In the genomic region with DNA sequence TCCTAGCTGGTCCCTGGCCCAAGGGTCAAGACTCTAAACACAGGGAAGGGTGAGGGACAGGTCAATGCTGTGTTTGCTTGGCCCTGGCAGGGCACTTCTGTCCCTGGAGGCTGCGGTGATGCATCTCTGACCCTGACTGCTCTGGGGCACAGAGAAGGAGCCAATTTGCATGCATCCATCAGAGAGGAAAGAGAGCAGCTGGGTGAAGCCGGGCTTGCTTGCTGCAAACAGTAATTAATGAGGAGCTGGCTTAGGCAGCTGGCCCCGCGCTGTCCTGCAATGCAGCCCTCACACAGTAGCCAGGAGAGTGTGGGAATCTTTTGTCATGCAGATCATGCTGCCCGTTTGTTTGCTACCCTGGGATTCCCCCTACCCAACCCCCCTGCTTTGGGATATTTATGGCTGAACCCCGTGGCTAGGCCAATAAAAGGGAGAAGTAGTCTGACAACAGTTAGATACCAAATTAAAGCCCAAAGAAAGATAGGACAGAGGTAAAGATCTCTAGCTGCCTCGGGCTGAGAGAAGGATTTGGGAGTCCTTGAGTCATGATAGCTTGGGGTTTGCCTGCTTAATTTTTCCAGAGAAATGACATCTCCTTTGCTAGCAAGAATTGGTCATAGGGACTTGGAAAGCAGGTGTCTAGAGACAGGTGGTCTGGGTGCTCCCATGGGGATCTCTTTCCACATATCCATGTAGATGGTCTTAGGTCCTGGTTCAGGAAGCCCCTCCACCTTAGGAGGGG, we compare ENCODE assay signal across 9 mouse cellular contexts. TPM values are rescaled to one million over a fixed set of nuclear protein-coding genes. Genes with fewer than 3 reads are reported as not detected.
DNase-seq lines count a peak whose midpoint lies in the region; ATAC-seq and TF ChIP-seq lines count a peak whose summit lies in the region.
"Had no signal": no experiment of that assay in that cellular context is flagged by ENCODE, and none has a peak within 500 bp of the region (broad histone marks: within the 10 kb centered on the region; RNA-seq: fewer than 3 reads in every experiment).

No protein-coding gene starts in this region.

- no peak overlapping the region for H3K4me2 ChIP-seq in hindbrain, embryonic 11.5 days (replicated peaks; ENCODE audit: low read depth, low read length)
- H3K4me2 ChIP-seq in neural tube, embryonic 12.5 days (replicated peaks): peak overlapping the region; percentile 30

- intact Hi-C loops in gastrocnemius, adult 2 months (cut with DNase I): no loop called here

- 2% methylated on average over 7 of the region's 7 CpGs for WGBS in hindbrain, embryonic 11.5 days
- WGBS in neural tube, embryonic 12.5 days: 2% methylated on average over 7 of the region's 7 CpGs

- peak; percentile 94 for ATAC-seq in hindbrain, embryonic 11.5 days (ENCODE audit: low FRiP score)
- peak; percentile 95 for ATAC-seq in neural tube, embryonic 12.5 days (ENCODE audit: low FRiP score, low read depth)

- DNase-seq in gastrocnemius, adult 2 months: no peak
- no peak for DNase-seq in gastrocnemius, postnatal 25 days
- DNase-seq in brain, embryonic 18.5 days (ENCODE audit: low read depth, low spot score): peak; percentile 30
- peak; percentile 79 for DNase-seq in hindbrain, embryonic 11.5 days (ENCODE audit: low spot score)
- DNase-seq in lung, postnatal 14 days: no peak
- no peak for DNase-seq in cerebellum, adult 9-11 months
- DNase-seq in urinary bladder, postnatal 25 days (ENCODE audit: low spot score): no peak
- DNase-seq: lung, postnatal 36 days had no signal

- H3K36me3 ChIP-seq in hindbrain, embryonic 11.5 days (ENCODE audit: control insufficient read depth, insufficient read depth, low read length): no peaks in the 10 kb centered on the region
- peaks cover 35% of the 10 kb centered on the region for H3K36me3 ChIP-seq in neural tube, embryonic 12.5 days

- H3K9ac ChIP-seq in hindbrain, embryonic 11.5 days (ENCODE audit: low read depth, low read length): no peak overlapping the region
- no peak overlapping the region for H3K9ac ChIP-seq in neural tube, embryonic 12.5 days

- peaks cover 12% of the 10 kb centered on the region for H3K4me1 ChIP-seq in hindbrain, embryonic 11.5 days (replicated peaks; ENCODE audit: control insufficient read depth, insufficient read depth, low read length)
- peaks cover 22% of the 10 kb centered on the region for H3K4me1 ChIP-seq in neural tube, embryonic 12.5 days

- no peak overlapping the region for H3K4me3 ChIP-seq in gastrocnemius, adult 2 months
- H3K4me3 ChIP-seq in hindbrain, embryonic 11.5 days (ENCODE audit: low read depth, low read length): no peak overlapping the region
- no peak overlapping the region for H3K4me3 ChIP-seq in neural tube, embryonic 12.5 days

- peak overlapping the region; percentile 63 for H3K27ac ChIP-seq in gastrocnemius, adult 2 months
- H3K27ac ChIP-seq in hindbrain, embryonic 11.5 days (ENCODE audit: low read depth, low read length): peak overlapping the region; percentile 73
- H3K27ac ChIP-seq in neural tube, embryonic 12.5 days: peak overlapping the region; percentile 67

- H3K27me3 ChIP-seq in hindbrain, embryonic 11.5 days (ENCODE audit: control insufficient read depth, insufficient read depth, low read length): no peaks in the 10 kb centered on the region
- H3K27me3 ChIP-seq in neural tube, embryonic 12.5 days (replicated peaks): no peaks in the 10 kb centered on the region

- H3K9me3 ChIP-seq in hindbrain, embryonic 11.5 days (ENCODE audit: control insufficient read depth, low read length): no peaks in the 10 kb centered on the region
- no peaks in the 10 kb centered on the region for H3K9me3 ChIP-seq in neural tube, embryonic 12.5 days

- no peak for TF ChIP-seq CTCF in gastrocnemius, adult 2 months (IDR thresholded peaks at IDR 0.05)

RNA-seq across cellular contexts. Expression of a gene that starts 35.1 kb away (rescaled TPM):
- total RNA-seq in gastrocnemius, adult 2 months (2021): 1 to 10 TPM; 3.9 to 7.6 TPM
- total RNA-seq in gastrocnemius, postnatal 25 days (2021): 1 to 10 TPM; 6.9 to 7.1 TPM
- polyA plus RNA-seq in hindbrain, embryonic 11.5 days (2014; fragmentation: Nextera tagmentation; extraction: Ambion mirVana): 13.4 and 16.4 TPM in 2 replicates
- polyA plus RNA-seq in neural tube, embryonic 12.5 days (2016; fragmentation: Nextera tagmentation; extraction: Ambion mirVana): 55.9 and 59.2 TPM in 2 replicates

RNA-seq across cellular contexts. Expression of a gene that starts 42.1 kb away (rescaled TPM):
- total RNA-seq in gastrocnemius, adult 2 months (2021): 10 to 100 TPM; 36.4 to 37.9 TPM
- 10 to 100 TPM; 28.9 to 30.8 TPM for total RNA-seq in gastrocnemius, postnatal 25 days (2021)
- 24.9 and 25.2 TPM in 2 replicates for polyA plus RNA-seq in hindbrain, embryonic 11.5 days (2014; fragmentation: Nextera tagmentation; extraction: Ambion mirVana)
- polyA plus RNA-seq in neural tube, embryonic 12.5 days (2016; fragmentation: Nextera tagmentation; extraction: Ambion mirVana): 28.0 and 31.6 TPM in 2 replicates

RNA-seq across cellular contexts. Expression of a gene that starts 47.3 kb away (rescaled TPM):
- 10 to 100 TPM; 60.9 to 61.1 TPM for total RNA-seq in gastrocnemius, adult 2 months (2021)
- total RNA-seq in gastrocnemius, postnatal 25 days (2021): 10 to 100 TPM; 48.3 to 54.5 TPM
- polyA plus RNA-seq in hindbrain, embryonic 11.5 days (2014; fragmentation: Nextera tagmentation; extraction: Ambion mirVana): 332 and 351 TPM in 2 replicates
- 252 and 256 TPM in 2 replicates for polyA plus RNA-seq in neural tube, embryonic 12.5 days (2016; fragmentation: Nextera tagmentation; extraction: Ambion mirVana)

Comparison
In these comparisons a context has a peak if more than half of its experiments do, and no peak if none do; other contexts are left out.
1. DNase-seq: peak in brain, embryonic 18.5 days (single experiment) and hindbrain, embryonic 11.5 days (single experiment); none in gastrocnemius, adult 2 months (single experiment), gastrocnemius, postnatal 25 days (single experiment), lung, postnatal 14 days (single experiment), cerebellum, adult 9-11 months (single experiment) and urinary bladder, postnatal 25 days (single experiment).
2. Peak in every context shown above with its lines, with median percentiles within 50 percentile points of each other: H3K27ac ChIP-seq.